Mouse (Mus musculus): Measurements from ENCODE around the gene Ccdc12. TPM values are rescaled to one million over a fixed set of nuclear protein-coding genes. Genes with fewer than 3 reads are reported as not detected.

Gene Ccdc12
- polyA plus RNA-seq, 1 experiment from 2014 or later: 152 TPM

DNA sequence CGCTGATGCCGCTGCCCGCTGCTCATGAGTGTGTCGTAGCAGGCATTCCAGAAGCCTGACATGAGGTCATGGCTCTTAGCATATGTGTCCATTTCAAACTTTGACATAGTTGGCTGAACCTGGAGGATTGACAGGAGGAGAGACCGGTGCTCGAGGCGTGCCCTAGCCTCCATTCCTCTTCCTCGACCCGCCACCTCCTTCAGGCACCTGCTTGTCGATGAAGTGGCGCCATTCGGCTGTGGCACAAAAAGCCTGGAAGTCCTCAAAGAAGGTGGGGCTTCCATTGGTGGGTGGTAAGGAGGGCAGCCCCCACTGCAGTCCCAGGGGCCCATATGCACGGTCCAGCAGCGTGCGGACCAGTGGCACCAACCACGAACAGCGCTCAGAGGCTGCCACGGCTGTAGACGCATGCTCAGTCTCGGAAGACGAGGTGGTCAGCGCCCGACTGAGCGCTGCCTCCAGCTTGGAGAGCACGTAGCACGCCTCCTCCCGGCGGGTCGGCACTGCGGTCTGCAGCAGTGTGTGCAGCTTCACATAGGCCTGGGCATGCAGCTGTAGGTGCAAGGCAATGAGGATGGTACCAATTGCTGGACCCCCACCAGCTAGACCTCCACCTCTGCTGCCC is 24.5 kb upstream of the Ccdc12 start:
- 7% methylated on average over 30 of the region's 30 CpGs for WGBS
- Histone ChIP-seq H3K4me2 (peak overlapping the region; percentile 67), H3K9ac (peak overlapping the region; percentile 50), H3K4me3 (peak overlapping the region; percentile 30), H3K27me3 (peaks cover 18% of the 10 kb centered on the region; the same call in 1 of the 2 replicates), H3K4me1 (peaks cover 9% of the 10 kb centered on the region), H3K36me3 (ENCODE audit: poor library complexity, severe bottlenecking) (no peaks in the 10 kb centered on the region), H3K27ac (no peak overlapping the region), H3K9me3 (replicated peaks) (no peaks in the 10 kb centered on the region)
- peak; percentile 41; the same call in 1 of the 2 replicates for ATAC-seq

- no peak overlapping the region for H3K4me3 ChIP-seq
- no peaks in the 10 kb centered on the region for H3K9me3 ChIP-seq (replicated peaks)
- H3K4me1 ChIP-seq: peaks cover 9% of the 10 kb centered on the region
- ATAC-seq: no peak
- WGBS: 85% methylated on average over 15 of the region's 15 CpGs
- H3K27ac ChIP-seq: no peak overlapping the region
- no peak overlapping the region for H3K9ac ChIP-seq
- H3K36me3 ChIP-seq (ENCODE audit: poor library complexity, severe bottlenecking): no peaks in the 10 kb centered on the region
- H3K4me2 ChIP-seq: no peak overlapping the region
- peaks cover 18% of the 10 kb centered on the region; the same call in 1 of the 2 replicates for H3K27me3 ChIP-seq
These were observed 23.6 kb upstream of the Ccdc12 start for GRCm38 (mm10) chr9:110632671-110633070.

DNA sequence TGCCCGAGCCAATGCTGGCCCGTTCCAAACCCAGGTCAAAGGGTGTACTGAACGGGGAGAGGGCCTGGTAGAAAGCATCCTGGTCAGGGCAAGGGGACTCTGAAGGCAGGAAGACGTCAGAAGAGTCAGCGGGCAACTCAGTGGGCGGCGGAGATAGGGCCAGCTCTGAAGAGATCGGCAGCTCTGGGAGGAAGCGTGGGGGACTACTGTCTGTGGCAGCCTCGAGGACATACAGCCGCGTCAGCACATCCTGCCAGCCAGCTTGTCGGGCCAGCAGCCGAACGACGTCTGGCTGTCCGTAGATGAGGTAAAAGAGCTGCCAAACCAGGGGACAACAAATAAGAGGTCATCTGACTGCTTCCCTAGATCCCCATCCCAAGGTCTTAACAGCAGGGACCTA is 22.4 kb upstream of the Ccdc12 start:
- 84% methylated on average over 17 of the region's 17 CpGs for WGBS
- H3K36me3 ChIP-seq (ENCODE audit: poor library complexity, severe bottlenecking): no peaks in the 10 kb centered on the region
- no peaks in the 10 kb centered on the region for H3K9me3 ChIP-seq (replicated peaks)
- no peak overlapping the region for H3K9ac ChIP-seq
- peaks cover 9% of the 10 kb centered on the region for H3K4me1 ChIP-seq
- H3K4me3 ChIP-seq: no peak overlapping the region
- H3K27me3 ChIP-seq: peaks cover 18% of the 10 kb centered on the region; the same call in 1 of the 2 replicates
- no peak overlapping the region for H3K4me2 ChIP-seq
- no peak overlapping the region; the same call in 1 of the 2 replicates for H3K27ac ChIP-seq
- ATAC-seq: no peak

DNA sequence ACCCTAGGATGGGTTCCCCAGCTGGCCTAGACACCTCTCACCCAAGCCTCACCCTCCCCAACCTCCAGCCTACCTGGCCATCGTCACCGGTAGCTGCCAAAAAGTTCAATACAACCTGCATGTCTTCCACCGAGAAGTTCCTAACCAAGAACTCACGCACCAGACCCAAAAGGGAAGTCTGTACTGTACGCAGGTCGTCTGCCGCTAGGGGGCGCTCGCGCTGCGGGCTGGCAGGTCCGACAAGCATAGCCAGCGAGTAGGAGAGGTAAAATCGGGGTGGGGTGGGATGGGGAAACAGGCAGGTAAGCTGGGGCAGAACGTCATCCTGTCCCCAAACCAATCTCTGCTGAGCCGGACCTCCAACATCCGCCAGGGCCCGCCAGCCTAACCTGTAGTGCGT is 21.1 kb upstream of the Ccdc12 start:
- H3K4me2 ChIP-seq: no peak overlapping the region
- peaks cover 18% of the 10 kb centered on the region; the same call in 1 of the 2 replicates for H3K27me3 ChIP-seq
- no peak overlapping the region for H3K9ac ChIP-seq
- H3K9me3 ChIP-seq (replicated peaks): no peaks in the 10 kb centered on the region
- H3K36me3 ChIP-seq (ENCODE audit: poor library complexity, severe bottlenecking): no peaks in the 10 kb centered on the region
- ATAC-seq: peak; percentile 52; the same call in 1 of the 2 replicates
- H3K27ac ChIP-seq: no peak overlapping the region
- WGBS: 7% methylated on average over 19 of the region's 19 CpGs
- H3K4me3 ChIP-seq: no peak overlapping the region
- H3K4me1 ChIP-seq: peaks cover 9% of the 10 kb centered on the region

DNA sequence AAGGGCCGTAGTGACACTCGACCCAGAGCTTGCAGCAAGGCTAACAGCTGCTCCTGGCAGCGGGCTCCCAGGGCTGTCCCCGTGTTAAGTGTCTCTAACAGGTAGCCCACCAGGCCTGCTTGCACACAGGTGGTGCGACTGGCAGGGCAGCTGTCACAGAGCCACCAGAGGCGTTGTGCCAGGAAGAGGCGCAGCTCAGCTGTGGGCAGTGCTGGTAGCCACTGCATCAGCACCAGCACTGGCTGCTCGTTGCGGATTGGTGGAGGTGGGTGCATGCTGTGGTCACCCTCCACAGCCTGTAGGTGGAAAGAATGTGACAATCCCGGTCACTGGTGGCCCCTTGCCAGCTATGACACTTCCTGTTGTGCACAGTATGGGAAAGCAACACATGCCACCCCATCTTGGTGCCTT is 17.7 kb upstream of the Ccdc12 start:
- Histone ChIP-seq H3K4me2 (no peak overlapping the region), H3K4me1 (no peaks in the 10 kb centered on the region), H3K9ac (no peak overlapping the region), H3K9me3 (replicated peaks) (no peaks in the 10 kb centered on the region), H3K4me3 (no peak overlapping the region), H3K36me3 (ENCODE audit: poor library complexity, severe bottlenecking) (no peaks in the 10 kb centered on the region), H3K27me3 (0 out of 2 replicates have a peak, but pooled peaks cover 5% of the 10 kb centered on the region), H3K27ac (no peak overlapping the region)
- no peak for ATAC-seq
- 92% methylated on average over 10 of the region's 10 CpGs for WGBS

DNA sequence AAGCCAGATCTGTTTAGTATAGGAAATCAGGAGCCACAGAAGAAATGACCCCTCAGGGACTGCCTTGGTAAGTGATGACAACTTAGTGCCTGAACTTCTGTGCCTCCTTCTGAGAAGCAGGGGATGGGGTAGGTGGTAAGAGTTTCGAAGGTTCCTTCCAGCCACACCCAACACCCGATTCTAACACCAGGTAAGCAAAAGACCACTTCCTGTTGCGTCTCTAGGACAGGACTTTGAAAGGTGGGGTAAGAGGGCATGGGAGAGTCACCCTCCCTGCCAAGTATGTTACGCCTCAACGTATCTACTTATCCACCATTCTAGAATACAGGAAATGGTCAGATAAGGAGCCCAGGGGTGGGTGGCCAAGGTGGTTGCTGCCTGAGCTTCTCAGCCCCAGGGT is 15.3 kb upstream of the Ccdc12 start:
- H3K36me3 ChIP-seq (ENCODE audit: poor library complexity, severe bottlenecking): no peaks in the 10 kb centered on the region
- WGBS: 88% methylated on average over 5 of the region's 5 CpGs
- H3K4me1 ChIP-seq: no peaks in the 10 kb centered on the region
- H3K9ac ChIP-seq: no peak overlapping the region
- no peak overlapping the region for H3K4me3 ChIP-seq
- H3K9me3 ChIP-seq (replicated peaks): no peaks in the 10 kb centered on the region
- no peaks in the 10 kb centered on the region for H3K27me3 ChIP-seq
- H3K27ac ChIP-seq: no peak overlapping the region
- no peak overlapping the region for H3K4me2 ChIP-seq
- ATAC-seq: no peak

- 74% methylated on average over 5 of the region's 5 CpGs for WGBS
- Histone ChIP-seq H3K27ac (no peak overlapping the region), H3K9ac (no peak overlapping the region), H3K36me3 (ENCODE audit: poor library complexity, severe bottlenecking) (no peaks in the 10 kb centered on the region), H3K4me1 (no peaks in the 10 kb centered on the region), H3K4me2 (no peak overlapping the region), H3K27me3 (no peaks in the 10 kb centered on the region), H3K4me3 (no peak overlapping the region), H3K9me3 (replicated peaks) (no peaks in the 10 kb centered on the region)
- no peak for ATAC-seq
These were observed 13.3 kb upstream of the Ccdc12 start for GRCm38 (mm10) chr9:110642812-110643524.

GRCm38 (mm10) chr9:110643787-110644186 is 12.5 kb upstream of the Ccdc12 start:
- Histone ChIP-seq H3K27me3 (no peaks in the 10 kb centered on the region), H3K27ac (no peak overlapping the region), H3K36me3 (ENCODE audit: poor library complexity, severe bottlenecking) (no peaks in the 10 kb centered on the region), H3K4me1 (no peaks in the 10 kb centered on the region), H3K4me2 (no peak overlapping the region), H3K4me3 (no peak overlapping the region), H3K9me3 (replicated peaks) (no peaks in the 10 kb centered on the region), H3K9ac (no peak overlapping the region)
- 72% methylated on average over 9 of the region's 9 CpGs for WGBS
- no peak for ATAC-seq

- H3K9me3 ChIP-seq (replicated peaks): no peaks in the 10 kb centered on the region
These were observed 12.0 kb upstream of the Ccdc12 start for GRCm38 (mm10) chr9:110644295-110644694.

GRCm38 (mm10) chr9:110645219-110645618 is 11.1 kb upstream of the Ccdc12 start:
- WGBS: 87% methylated on average over 9 of the region's 9 CpGs
- H3K9me3 ChIP-seq (replicated peaks): no peaks in the 10 kb centered on the region
- H3K36me3 ChIP-seq (ENCODE audit: poor library complexity, severe bottlenecking): no peaks in the 10 kb centered on the region
- no peak overlapping the region for H3K4me2 ChIP-seq
- H3K4me3 ChIP-seq: no peak overlapping the region
- no peak overlapping the region for H3K27ac ChIP-seq
- H3K4me1 ChIP-seq: peaks cover 11% of the 10 kb centered on the region
- H3K9ac ChIP-seq: no peak overlapping the region
- ATAC-seq: no peak
- no peaks in the 10 kb centered on the region for H3K27me3 ChIP-seq

More at GRCm38 (mm10) chr9:110644295-110644694, 12.0 kb upstream of the Ccdc12 start:
- Histone ChIP-seq H3K27ac (no peak overlapping the region), H3K36me3 (ENCODE audit: poor library complexity, severe bottlenecking) (no peaks in the 10 kb centered on the region), H3K4me3 (no peak overlapping the region), H3K9ac (no peak overlapping the region), H3K4me1 (peaks cover 2% of the 10 kb centered on the region), H3K27me3 (no peaks in the 10 kb centered on the region), H3K4me2 (no peak overlapping the region)
- no peak for ATAC-seq
- 82% methylated on average over 10 of the region's 10 CpGs for WGBS

- peak; percentile 50; the same call in 1 of the 2 replicates for ATAC-seq
- Histone ChIP-seq H3K4me2 (peak overlapping the region; percentile 24; the same call in 1 of the 2 replicates), H3K36me3 (ENCODE audit: poor library complexity, severe bottlenecking) (no peaks in the 10 kb centered on the region), H3K27me3 (peaks cover 30% of the 10 kb centered on the region), H3K4me1 (peaks cover 51% of the 10 kb centered on the region), H3K27ac (peak overlapping the region; percentile 71), H3K9ac (no peak overlapping the region), H3K9me3 (replicated peaks) (no peaks in the 10 kb centered on the region), H3K4me3 (no peak overlapping the region)
These were observed 6.5 kb upstream of the Ccdc12 start for GRCm38 (mm10) chr9:110649775-110650174.

DNA sequence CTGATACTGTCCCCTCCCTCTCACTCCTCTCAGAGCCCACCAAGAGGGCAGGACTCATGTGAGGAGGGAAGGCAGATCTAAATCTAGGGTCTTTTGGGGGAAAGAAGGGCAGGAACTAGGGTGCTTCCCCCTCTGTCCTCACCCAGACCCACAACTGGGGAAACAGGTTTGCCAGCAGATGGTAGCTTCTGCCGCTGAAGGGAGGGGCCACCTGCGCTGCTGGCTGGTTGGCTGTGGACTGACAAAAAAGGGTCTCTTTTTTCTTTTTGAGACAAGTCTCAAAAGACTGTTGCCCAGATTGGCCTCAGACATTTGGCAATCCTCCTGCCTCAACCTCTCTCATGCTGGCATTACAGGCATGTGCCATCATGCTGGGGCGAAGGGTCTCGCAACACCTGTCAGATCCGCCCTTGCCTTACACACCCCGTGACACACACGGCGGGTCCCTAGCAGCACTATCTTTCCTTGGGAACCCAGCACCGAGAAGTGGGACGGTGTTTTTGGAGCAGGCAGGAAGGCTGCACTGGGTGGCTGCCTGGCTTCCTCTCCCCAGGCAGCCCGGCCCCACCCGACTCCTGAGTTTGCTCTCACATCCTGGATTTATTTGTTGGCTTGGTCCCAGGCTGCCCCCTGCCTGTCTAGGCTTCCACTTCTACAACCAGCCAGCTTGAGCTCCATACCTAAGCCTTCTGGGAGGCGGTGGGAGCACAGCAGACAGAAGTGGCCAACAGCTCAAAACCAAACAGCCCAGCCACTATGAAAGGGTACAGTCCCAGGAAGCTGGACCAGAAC is 4.2 kb upstream of the Ccdc12 start:
- Histone ChIP-seq H3K27ac (no peak overlapping the region), H3K4me1 (peaks cover 64% of the 10 kb centered on the region), H3K9ac (no peak overlapping the region), H3K9me3 (replicated peaks) (no peaks in the 10 kb centered on the region), H3K27me3 (peaks cover 30% of the 10 kb centered on the region), H3K4me3 (no peak overlapping the region), H3K4me2 (peak overlapping the region; percentile 99), H3K36me3 (ENCODE audit: poor library complexity, severe bottlenecking) (no peaks in the 10 kb centered on the region)
- no peak for ATAC-seq
- WGBS: 41% methylated on average over 13 of the region's 13 CpGs

Measured in forebrain, embryonic 13.5 days (tissue).